Mouse (Mus musculus): ENCODE data around the gene Socs4. TPM values are rescaled to one million over a fixed set of nuclear protein-coding genes. Genes with fewer than 3 reads are reported as not detected.
"Not testable (repeated sequence)": the region's sequence is repeated elsewhere in the genome, so short reads cannot be mapped to it uniquely, and the experiment has no call there.

The Socs4 gene
- total RNA-seq, 4 experiments from 2014 or later = 11.0 to 12.3 (median 12.1) TPM

- no peak for DNase-seq (ENCODE audit: low spot score in 2 of 2)
Observed at GRCm38 (mm10) chr14:47286215-47286614, 9.5 kb downstream of the Socs4 start.

- DNase-seq (ENCODE audit: low spot score in 2 of 2) = no peak
Observed at GRCm38 (mm10) chr14:47287021-47287420, 10.3 kb downstream of the Socs4 start.

- no peak for DNase-seq (ENCODE audit: low spot score in 2 of 2)
Observed at GRCm38 (mm10) chr14:47291772-47292171, 15.0 kb downstream of the Socs4 start.

GRCm38 (mm10) chr14:47294136-47294535, 17.4 kb downstream of the Socs4 start:
- DNase-seq (ENCODE audit: low spot score in 2 of 2) = no peak

GRCm38 (mm10) chr14:47296232-47296631, 19.5 kb downstream of the Socs4 start:
- DNase-seq (ENCODE audit: low spot score in 2 of 2) = no peak

GRCm38 (mm10) chr14:47297785-47298407, 21.2 kb downstream of the Socs4 start, which contains the start of gene Mapk1ip1l:
Gene Mapk1ip1l, plus strand, starts transcription at chr14:47298266.
- peak; percentile 79 to 86 for DNase-seq (ENCODE audit: low spot score in 2 of 2)

- DNase-seq (ENCODE audit: low spot score in 2 of 2) = no peak
Observed at GRCm38 (mm10) chr14:47298408-47298792, 21.7 kb downstream of the Socs4 start.

GRCm38 (mm10) chr14:47298819-47299261, 22.1 kb downstream of the Socs4 start:
- no peak for DNase-seq (ENCODE audit: low spot score in 2 of 2)

- DNase-seq (ENCODE audit: low spot score in 2 of 2) = no peak
Observed at GRCm38 (mm10) chr14:47302885-47303680, 26.4 kb downstream of the Socs4 start.

- no peak for DNase-seq (ENCODE audit: low spot score in 2 of 2)
Observed at GRCm38 (mm10) chr14:47304814-47305405, 28.2 kb downstream of the Socs4 start.

GRCm38 (mm10) chr14:47305933-47306332, 29.2 kb downstream of the Socs4 start:
- no peak for DNase-seq (ENCODE audit: low spot score in 2 of 2)

- DNase-seq (ENCODE audit: low spot score in 2 of 2) = no peak
Observed at GRCm38 (mm10) chr14:47307669-47308068, 30.9 kb downstream of the Socs4 start.

GRCm38 (mm10) chr14:47309061-47309460, 32.3 kb downstream of the Socs4 start:
- no peak for DNase-seq (ENCODE audit: low spot score in 2 of 2)

- DNase-seq (ENCODE audit: low spot score in 2 of 2) = no peak
Observed at GRCm38 (mm10) chr14:47310342-47311181, 33.8 kb downstream of the Socs4 start.

GRCm38 (mm10) chr14:47319362-47319761, 42.6 kb downstream of the Socs4 start:
- DNase-seq (ENCODE audit: low spot score in 2 of 2) = no peak

- not testable (repeated sequence) for DNase-seq (ENCODE audit: low spot score in 2 of 2)
Observed at GRCm38 (mm10) chr14:47321581-47321980, 44.9 kb downstream of the Socs4 start.

- peak; percentile 16 to 26 for DNase-seq (ENCODE audit: low spot score in 2 of 2)
Observed at GRCm38 (mm10) chr14:47325965-47326761, 49.4 kb downstream of the Socs4 start.

GRCm38 (mm10) chr14:47327347-47327746, 50.6 kb downstream of the Socs4 start:
- DNase-seq (ENCODE audit: low spot score in 2 of 2) = no peak

- no peak for DNase-seq (ENCODE audit: low spot score in 2 of 2)
Observed at GRCm38 (mm10) chr14:47331920-47332319, 55.2 kb downstream of the Socs4 start.

GRCm38 (mm10) chr14:47334819-47335218, 58.1 kb downstream of the Socs4 start:
- peak; percentile 26 to 74 for DNase-seq (ENCODE audit: low spot score in 2 of 2)
